27 mouse cellular contexts compared by ENCODE assay signal in genomic region chr11:3909236-3909635, GRCm38 (mm10). TPM values are rescaled to one million over a fixed set of nuclear protein-coding genes. Genes with fewer than 3 reads are reported as not detected.
A peak's percentile ranks its signal among the peaks of the same experiment; 100 is the strongest.
DNase-seq lines count a peak whose midpoint lies in the region; ATAC-seq and TF ChIP-seq lines count a peak whose summit lies in the region.
"Had no signal": no experiment of that assay in that cellular context is flagged by ENCODE, and none has a peak within 500 bp of the region (broad histone marks: within the 10 kb centered on the region; RNA-seq: fewer than 3 reads in every experiment).

No protein-coding gene starts in this region.

- H3K27ac ChIP-seq in hindbrain, postnatal 0 days, result no peak overlapping the region
- H3K27ac ChIP-seq in hindbrain, embryonic 13.5 days, result no peak overlapping the region
- H3K27ac ChIP-seq in neural tube, embryonic 13.5 days (replicated peaks), result no peak overlapping the region
- H3K27ac ChIP-seq in embryonic fibroblast, embryonic 13.5 days (ENCODE audit: insufficient read depth, low read length), result peak overlapping the region; percentile 38
- H3K27ac ChIP-seq: embryonic facial prominence, embryonic 12.5 days; forebrain, embryonic 13.5 days; heart, embryonic 10.5 days; limb, embryonic 13.5 days; liver, embryonic 12.5 days; stomach, postnatal 0 days had no signal

- no peak for TF ChIP-seq POLR2A in embryonic fibroblast, embryonic 13.5 days (IDR thresholded peaks at IDR 0.05; ENCODE audit: low read depth, low read length)

- no peaks in the 10 kb centered on the region for H3K27me3 ChIP-seq in hindbrain, postnatal 0 days (ENCODE audit: insufficient read depth, low read length)
- H3K27me3 ChIP-seq in hindbrain, embryonic 13.5 days, result no peaks in the 10 kb centered on the region
- H3K27me3 ChIP-seq in neural tube, embryonic 13.5 days, result 0 out of 2 replicates have a peak, but pooled peaks cover 8% of the 10 kb centered on the region
- H3K27me3 ChIP-seq: forebrain, embryonic 13.5 days had no signal

- no peak for TF ChIP-seq CTCF in hindbrain, postnatal 0 days (IDR thresholded peaks at IDR 0.05; ENCODE audit: low read depth)
- TF ChIP-seq CTCF in embryonic fibroblast, embryonic 13.5 days (IDR thresholded peaks at IDR 0.05; ENCODE audit: borderline replicate concordance, insufficient read depth, low read length), result no peak

- 85% methylated on average over 4 of the region's 4 CpGs for WGBS in hindbrain, postnatal 0 days
- WGBS in hindbrain, embryonic 13.5 days, result 92% methylated on average over 4 of the region's 4 CpGs
- 86% methylated on average over 4 of the region's 4 CpGs for WGBS in neural tube, embryonic 13.5 days

- no peak for DNase-seq in hindbrain, postnatal 0 days (ENCODE audit: low spot score)
- no peak for DNase-seq in neural tube, embryonic 10.5 days (ENCODE audit: extremely low spot score, low spot score)
- DNase-seq in thymus, adult 18-20 months, result no peak
- no peak for DNase-seq in kidney, adult 18-20 months
- DNase-seq: adrenal gland, postnatal 36 days; cerebellum, adult 11-12 months; cerebellum, postnatal 10 days; gastrocnemius, postnatal 10 days; kidney, adult 8-10 months; kidney, postnatal 10 days; layer of hippocampus, postnatal 36 days; lung, adult 18-20 months; lung, postnatal 10 days; midbrain, embryonic 14.5 days; right cerebral cortex, postnatal 14 days had no signal

- peak overlapping the region; percentile 93 for H3K4me2 ChIP-seq in hindbrain, postnatal 0 days (ENCODE audit: low read depth, low read length)
- H3K4me2 ChIP-seq in hindbrain, embryonic 13.5 days, result no peak overlapping the region
- H3K4me2 ChIP-seq in neural tube, embryonic 13.5 days, result peak overlapping the region; percentile 20; the same call in 1 of the 2 replicates
- H3K4me2 ChIP-seq: embryonic facial prominence, embryonic 12.5 days; forebrain, embryonic 13.5 days; limb, embryonic 13.5 days; liver, embryonic 12.5 days had no signal

- ATAC-seq in hindbrain, postnatal 0 days, result no peak
- ATAC-seq in hindbrain, embryonic 13.5 days (ENCODE audit: low FRiP score), result no peak
- ATAC-seq in neural tube, embryonic 13.5 days (ENCODE audit: low read depth), result no peak
- ATAC-seq: forebrain, embryonic 13.5 days; liver, embryonic 12.5 days had no signal

- peaks cover 11% of the 10 kb centered on the region for H3K36me3 ChIP-seq in hindbrain, postnatal 0 days (ENCODE audit: insufficient read depth, low read length)
- peaks cover 26% of the 10 kb centered on the region for H3K36me3 ChIP-seq in hindbrain, embryonic 13.5 days
- H3K36me3 ChIP-seq in neural tube, embryonic 13.5 days, result peaks cover 20% of the 10 kb centered on the region; the same call in 1 of the 2 replicates
- H3K36me3 ChIP-seq: embryonic facial prominence, embryonic 12.5 days; limb, embryonic 13.5 days; liver, embryonic 12.5 days had no signal

- 0 out of 2 replicates have a peak overlapping the region, but pooled peaks have one; percentile 3 for H3K9ac ChIP-seq in hindbrain, postnatal 0 days (replicated peaks; ENCODE audit: low read length)
- H3K9ac ChIP-seq in hindbrain, embryonic 13.5 days, result no peak overlapping the region
- H3K9ac ChIP-seq in neural tube, embryonic 13.5 days, result 0 out of 2 replicates have a peak overlapping the region, but pooled peaks have one; percentile 43
- H3K9ac ChIP-seq: embryonic facial prominence, embryonic 12.5 days; forebrain, embryonic 13.5 days; limb, embryonic 13.5 days; liver, embryonic 12.5 days had no signal

- peaks cover 28% of the 10 kb centered on the region for H3K4me1 ChIP-seq in hindbrain, postnatal 0 days (ENCODE audit: insufficient read depth, low read length)
- H3K4me1 ChIP-seq in hindbrain, embryonic 13.5 days (replicated peaks), result peaks cover 60% of the 10 kb centered on the region
- H3K4me1 ChIP-seq in neural tube, embryonic 13.5 days (replicated peaks), result peaks cover 64% of the 10 kb centered on the region
- H3K4me1 ChIP-seq in embryonic fibroblast, embryonic 13.5 days (ENCODE audit: control insufficient read depth, insufficient read depth, low read length), result 0 out of 2 replicates have a peak, but pooled peaks cover 4% of the 10 kb centered on the region

- H3K9me3 ChIP-seq in hindbrain, postnatal 0 days (ENCODE audit: low read length), result no peaks in the 10 kb centered on the region
- H3K9me3 ChIP-seq in hindbrain, embryonic 13.5 days, result no peaks in the 10 kb centered on the region
- no peaks in the 10 kb centered on the region for H3K9me3 ChIP-seq in neural tube, embryonic 13.5 days
- H3K9me3 ChIP-seq: embryonic facial prominence, embryonic 12.5 days; forebrain, embryonic 13.5 days; heart, embryonic 10.5 days; limb, embryonic 13.5 days; liver, embryonic 12.5 days had no signal

- no peak overlapping the region for H3K4me3 ChIP-seq in hindbrain, postnatal 0 days (ENCODE audit: low read length)
- H3K4me3 ChIP-seq in hindbrain, embryonic 13.5 days, result no peak overlapping the region
- H3K4me3 ChIP-seq in neural tube, embryonic 13.5 days, result no peak overlapping the region
- H3K4me3 ChIP-seq in embryonic fibroblast, embryonic 13.5 days (ENCODE audit: insufficient read depth, low read length), result no peak overlapping the region
- H3K4me3 ChIP-seq: embryonic facial prominence, embryonic 12.5 days; erythroblast, embryonic 14.5 days; forebrain, embryonic 13.5 days; heart, embryonic 10.5 days; limb, embryonic 13.5 days; liver, embryonic 12.5 days had no signal

RNA-seq across cellular contexts. Expression of gene Slc35e4, which starts 5.2 kb away (rescaled TPM):
- 48.6 and 52.4 TPM in 2 replicates for total RNA-seq in hindbrain, postnatal 0 days (2014; rRNA removed)
- 23.5 and 25.8 TPM in 2 replicates for polyA plus RNA-seq in hindbrain, postnatal 0 days (2015; fragmentation: Nextera tagmentation; extraction: Ambion mirVana)
- 11.1 and 11.4 TPM in 2 replicates for polyA plus RNA-seq in hindbrain, embryonic 13.5 days (2015; fragmentation: Nextera tagmentation; extraction: Ambion mirVana)
- polyA plus RNA-seq in neural tube, embryonic 13.5 days (2015; fragmentation: Nextera tagmentation; extraction: Ambion mirVana), result 11.9 and 13.3 TPM in 2 replicates
- 12.0 and 13.1 TPM in 2 replicates for polyA plus RNA-seq in embryonic fibroblast, embryonic 13.5 days (2011; ENCODE audit: insufficient read length, low read depth, missing spikeins)

RNA-seq across cellular contexts. Expression of gene Dusp18, which starts 14.2 kb away (rescaled TPM):
- total RNA-seq in hindbrain, postnatal 0 days (2014; rRNA removed), result 14.4 and 16.9 TPM in 2 replicates
- polyA plus RNA-seq in hindbrain, postnatal 0 days (2015; fragmentation: Nextera tagmentation; extraction: Ambion mirVana), result 15.4 and 16.3 TPM in 2 replicates
- 33.8 and 35.2 TPM in 2 replicates for polyA plus RNA-seq in hindbrain, embryonic 13.5 days (2015; fragmentation: Nextera tagmentation; extraction: Ambion mirVana)
- polyA plus RNA-seq in neural tube, embryonic 13.5 days (2015; fragmentation: Nextera tagmentation; extraction: Ambion mirVana), result 23.0 and 24.7 TPM in 2 replicates
- 11.7 and 12.6 TPM in 2 replicates for polyA plus RNA-seq in embryonic fibroblast, embryonic 13.5 days (2011; ENCODE audit: insufficient read length, low read depth, missing spikeins)
- polyA plus RNA-seq: erythroblast, embryonic 14.5 days had no signal

RNA-seq across cellular contexts. Expression of gene 4921536K21Rik, which starts 14.3 kb away (rescaled TPM):
- 0.21 and 0.90 TPM in 2 replicates for total RNA-seq in hindbrain, postnatal 0 days (2014; rRNA removed)
- polyA plus RNA-seq in hindbrain, postnatal 0 days (2015; fragmentation: Nextera tagmentation; extraction: Ambion mirVana), result 0.41 and 0.42 TPM in 2 replicates
- polyA plus RNA-seq in hindbrain, embryonic 13.5 days (2015; fragmentation: Nextera tagmentation; extraction: Ambion mirVana), result 0.47 and 0.84 TPM in 2 replicates
- polyA plus RNA-seq in neural tube, embryonic 13.5 days (2015; fragmentation: Nextera tagmentation; extraction: Ambion mirVana), result 0.33 and 0.77 TPM in 2 replicates
- 0.68 and 0.86 TPM in 2 replicates for polyA plus RNA-seq in embryonic fibroblast, embryonic 13.5 days (2011; ENCODE audit: insufficient read length, low read depth, missing spikeins)
- total RNA-seq: granulocyte monocyte progenitor cell, adult 5-6 weeks; hematopoietic stem cell, adult 5-6 weeks had no signal
- polyA plus RNA-seq: liver, embryonic 12.5 days; midbrain, embryonic 14.5 days had no signal

RNA-seq across cellular contexts. Expression of gene Tcn2, which starts 22.7 kb away (rescaled TPM):
- 35.8 and 39.4 TPM in 2 replicates for total RNA-seq in hindbrain, postnatal 0 days (2014; rRNA removed)
- polyA plus RNA-seq in hindbrain, postnatal 0 days (2015; fragmentation: Nextera tagmentation; extraction: Ambion mirVana), result 29.3 and 30.8 TPM in 2 replicates
- 28.4 and 28.5 TPM in 2 replicates for polyA plus RNA-seq in hindbrain, embryonic 13.5 days (2015; fragmentation: Nextera tagmentation; extraction: Ambion mirVana)
- polyA plus RNA-seq in neural tube, embryonic 13.5 days (2015; fragmentation: Nextera tagmentation; extraction: Ambion mirVana), result 31.1 and 31.9 TPM in 2 replicates
- 75.4 and 97.1 TPM in 2 replicates for polyA plus RNA-seq in embryonic fibroblast, embryonic 13.5 days (2011; ENCODE audit: insufficient read length, low read depth, missing spikeins)

RNA-seq across cellular contexts. Expression of gene Osbp2, which starts 45.5 kb away (rescaled TPM):
- 78.3 and 87.5 TPM in 2 replicates for total RNA-seq in hindbrain, postnatal 0 days (2014; rRNA removed)
- 33.8 and 39.7 TPM in 2 replicates for polyA plus RNA-seq in hindbrain, postnatal 0 days (2015; fragmentation: Nextera tagmentation; extraction: Ambion mirVana)
- 14.5 and 17.4 TPM in 2 replicates for polyA plus RNA-seq in hindbrain, embryonic 13.5 days (2015; fragmentation: Nextera tagmentation; extraction: Ambion mirVana)
- 12.3 and 16.8 TPM in 2 replicates for polyA plus RNA-seq in neural tube, embryonic 13.5 days (2015; fragmentation: Nextera tagmentation; extraction: Ambion mirVana)
- 1.3 and 1.5 TPM in 2 replicates for polyA plus RNA-seq in embryonic fibroblast, embryonic 13.5 days (2011; ENCODE audit: insufficient read length, low read depth, missing spikeins)
- total RNA-seq: hematopoietic stem cell, adult 5-6 weeks had no signal
- polyA plus RNA-seq: erythroblast, embryonic 14.5 days had no signal
